Mouse (Mus musculus): ENCODE measurements around the gene Ptpn1.
A peak's percentile ranks its signal among the peaks of the same experiment; 100 is the strongest.

Gene Ptpn1

GRCm38 (mm10) chr2:168009936-168010668 lies 78.2 kb downstream of the Ptpn1 start, which contains the start of gene Ripor3:
Ripor3 (minus strand) TSS chr2:168010618.
- peak in 1 of 2 experiments; percentile 62 for DNase-seq (ENCODE audit: low spot score in 2 of 2)

DNA sequence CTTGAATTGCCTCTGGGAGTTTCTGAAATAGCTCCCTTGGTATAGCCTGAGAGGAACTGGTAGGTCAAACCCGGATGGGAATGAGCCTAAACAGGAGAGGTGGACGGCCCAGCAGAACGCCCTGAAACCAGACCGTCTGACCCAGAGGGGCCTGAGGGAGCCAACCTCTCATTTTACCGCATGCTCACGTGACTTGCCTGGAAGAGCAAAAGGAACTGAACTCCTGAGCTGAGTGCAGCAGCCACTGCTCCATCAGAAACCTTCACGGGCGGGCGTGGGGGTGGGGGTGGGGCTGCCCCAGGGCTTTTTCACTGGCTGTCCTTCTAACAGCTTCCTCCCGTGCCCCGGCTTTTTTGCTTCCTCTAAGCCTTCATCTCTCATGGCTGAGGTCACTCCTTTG lies 79.0 kb downstream of the Ptpn1 start:
- DNase-seq (ENCODE audit: low spot score in 2 of 2), result no peak

DNA sequence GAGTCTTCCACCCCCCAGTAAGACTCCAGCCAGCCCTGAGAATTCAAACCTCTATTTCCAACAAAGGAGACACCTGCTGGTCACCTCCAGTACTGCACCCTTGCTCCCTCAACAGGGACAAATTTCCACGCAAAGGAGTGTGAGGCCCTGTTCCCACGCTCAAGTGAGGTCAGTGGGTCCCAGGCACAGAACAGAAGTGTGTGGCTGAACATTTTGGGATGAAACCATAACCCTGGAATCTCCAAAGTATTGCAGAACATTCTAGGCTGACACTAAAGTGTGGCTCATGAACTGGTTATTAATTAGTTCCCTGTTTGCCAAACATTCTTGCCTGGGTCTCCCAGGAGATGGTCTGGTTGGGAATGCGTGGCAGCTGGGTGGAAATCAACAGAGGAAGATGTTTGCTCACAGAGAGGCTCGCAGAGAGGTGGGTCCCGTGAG lies 85.1 kb downstream of the Ptpn1 start:
- DNase-seq (ENCODE audit: low spot score in 2 of 2), result peak; percentile 61 to 78

- peak; percentile 61 to 70 for DNase-seq (ENCODE audit: low spot score in 2 of 2)
These were observed 87.4 kb downstream of the Ptpn1 start for GRCm38 (mm10) chr2:168019201-168019715.

- DNase-seq (ENCODE audit: low spot score in 2 of 2), result no peak
These were observed 92.0 kb downstream of the Ptpn1 start for GRCm38 (mm10) chr2:168023763-168024402.

- peak; percentile 79 for DNase-seq (ENCODE audit: low spot score in 2 of 2)
These were observed 93.3 kb downstream of the Ptpn1 start for GRCm38 (mm10) chr2:168025174-168025573.

- DNase-seq (ENCODE audit: low spot score in 2 of 2), result no peak
These were observed 94.0 kb downstream of the Ptpn1 start for GRCm38 (mm10) chr2:168025882-168026281.

GRCm38 (mm10) chr2:168026467-168026866 lies 94.6 kb downstream of the Ptpn1 start:
- DNase-seq (ENCODE audit: low spot score in 2 of 2), result no peak

DNA sequence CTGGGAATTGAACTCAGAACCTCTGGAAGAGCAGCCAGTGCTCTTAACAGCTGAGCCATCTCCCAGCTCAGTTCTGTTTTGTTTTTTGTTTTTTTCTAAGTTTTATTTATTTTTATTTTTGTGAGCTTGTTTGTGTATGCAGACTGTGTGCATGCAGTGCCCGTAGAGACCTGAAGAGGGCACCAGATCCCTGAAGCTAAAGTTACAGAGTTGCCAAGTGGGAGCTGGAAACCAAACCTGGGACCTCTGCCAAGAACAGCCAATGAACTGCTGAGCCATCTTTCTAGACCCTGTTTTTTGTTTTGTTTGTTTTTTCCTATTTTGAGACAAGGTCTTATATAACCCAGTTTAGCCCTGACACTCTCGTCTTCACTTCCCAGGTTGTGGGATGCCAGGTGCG lies 96.5 kb downstream of the Ptpn1 start:
- no peak for DNase-seq (ENCODE audit: low spot score in 2 of 2)
